Mouse (Mus musculus) erythroid progenitor cell, adult 5-6 weeks (primary cell): ENCODE measurements around the gene Gm12695. TPM values are rescaled to one million over a fixed set of nuclear protein-coding genes. Genes with fewer than 3 reads are reported as not detected.

Source experiments
- ATAC-seq: replicated peaks from 2 replicates; pipeline ENCODE4 v1.8.0; 2016; ENCODE audit warnings: moderate number of reproducible peaks, mild to moderate bottlenecking, moderate TSS enrichment, inconsistent platforms; ENCODE audit not compliant: poor library complexity, low FRiP score, severe bottlenecking
- total RNA-seq, 2 experiments: library from RNA; stranded (forward) in 1 of 2; stranded (reverse) in 1 of 2; fragments of 150-400 nt in 1 of 2; fragments of 186-747, 209-891 nt in 1 of 2; gene quantifications; 2 replicates each; pipeline versions ENCODE4 v1.2.3 to v1.2.4; 2015 to 2017; ENCODE audit warnings: low replicate concordance in 2 of 2

Gene Gm12695
- total RNA-seq, 2 experiments from 2014 or later: not detected

DNA sequence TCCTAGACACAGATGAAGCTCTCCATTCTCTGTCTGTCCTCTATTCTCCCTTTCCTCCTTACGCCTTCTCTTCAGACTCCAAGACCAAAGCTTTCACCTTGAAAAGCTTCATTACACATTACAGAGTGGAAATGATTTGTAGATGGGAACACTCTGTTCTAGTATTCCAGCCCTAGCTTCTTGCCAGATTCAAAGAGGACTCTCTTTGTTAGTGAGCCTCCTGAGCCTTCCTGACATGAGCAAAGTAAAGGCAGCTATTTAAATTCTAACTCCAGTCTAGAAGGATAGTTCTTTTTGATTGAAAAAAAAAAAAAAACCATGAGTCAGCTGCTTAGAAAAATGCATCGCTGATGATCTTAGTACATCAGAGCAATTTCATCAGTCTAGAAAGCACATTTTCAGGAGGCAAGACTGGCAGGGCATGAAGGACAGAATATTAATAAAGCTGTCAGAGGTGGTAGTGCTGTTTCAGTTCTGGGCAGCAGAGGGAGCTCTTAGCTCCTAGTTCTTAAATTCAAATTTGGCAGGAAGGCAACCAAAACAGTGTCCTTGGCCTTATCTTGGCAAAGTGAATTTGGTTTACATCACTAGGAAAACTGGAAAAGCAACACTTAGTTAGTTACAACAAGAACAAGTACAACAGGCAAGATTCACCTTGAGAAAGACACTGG is 79.6 kb downstream of the Gm12695 start:
- ATAC-seq: no peak

DNA sequence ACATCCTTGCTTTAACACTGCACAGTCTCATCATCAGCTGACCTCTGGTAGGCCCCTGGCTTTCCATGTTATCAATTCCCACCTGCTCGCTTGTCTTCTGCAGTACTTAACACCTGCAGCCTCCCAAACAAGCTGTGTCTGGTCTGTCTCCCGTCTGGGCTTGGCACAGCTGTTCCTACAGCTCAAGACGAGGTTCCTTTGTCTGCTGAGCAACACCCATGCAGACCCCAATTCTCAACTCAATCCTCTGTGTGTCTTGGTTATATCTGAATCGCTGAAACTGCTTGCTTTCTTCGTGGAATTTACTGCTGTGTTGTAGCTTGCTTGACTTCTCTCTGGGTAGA is 86.8 kb downstream of the Gm12695 start:
- no peak for ATAC-seq

DNA sequence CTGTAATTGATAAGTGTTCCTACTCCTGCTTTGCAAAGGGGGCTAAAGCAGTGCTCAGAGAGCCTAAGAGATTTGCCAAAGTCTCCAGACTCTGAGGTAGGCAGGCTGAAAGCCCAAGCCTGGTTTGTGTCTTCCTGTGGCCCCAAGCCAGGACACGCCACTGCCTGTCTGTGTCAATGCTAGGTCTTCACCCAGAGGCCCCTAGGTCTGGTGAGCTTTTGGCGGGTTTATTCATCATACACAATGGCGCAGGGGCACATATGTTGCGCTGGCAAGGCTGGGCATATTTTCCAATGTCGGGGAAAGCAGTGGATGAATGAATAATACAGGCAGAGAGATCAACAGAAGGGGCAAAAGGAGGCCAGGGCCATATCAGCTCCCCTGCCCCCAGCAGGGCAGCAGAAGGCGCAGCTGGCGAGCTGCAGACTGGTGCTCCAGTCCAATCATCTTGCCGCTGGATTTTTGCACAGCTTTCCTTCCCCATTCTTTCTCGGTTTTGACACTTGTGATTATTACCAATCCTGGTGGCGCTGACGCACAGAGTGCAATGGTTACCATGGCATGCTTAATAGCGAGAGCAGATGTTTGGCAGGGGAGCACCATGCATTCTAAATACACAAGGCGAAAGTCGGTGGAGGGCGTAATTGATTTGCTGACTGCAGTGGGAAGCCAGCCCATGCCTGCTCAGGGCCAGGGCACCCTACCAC is 87.3 kb downstream of the Gm12695 start:
- ATAC-seq: no peak

DNA sequence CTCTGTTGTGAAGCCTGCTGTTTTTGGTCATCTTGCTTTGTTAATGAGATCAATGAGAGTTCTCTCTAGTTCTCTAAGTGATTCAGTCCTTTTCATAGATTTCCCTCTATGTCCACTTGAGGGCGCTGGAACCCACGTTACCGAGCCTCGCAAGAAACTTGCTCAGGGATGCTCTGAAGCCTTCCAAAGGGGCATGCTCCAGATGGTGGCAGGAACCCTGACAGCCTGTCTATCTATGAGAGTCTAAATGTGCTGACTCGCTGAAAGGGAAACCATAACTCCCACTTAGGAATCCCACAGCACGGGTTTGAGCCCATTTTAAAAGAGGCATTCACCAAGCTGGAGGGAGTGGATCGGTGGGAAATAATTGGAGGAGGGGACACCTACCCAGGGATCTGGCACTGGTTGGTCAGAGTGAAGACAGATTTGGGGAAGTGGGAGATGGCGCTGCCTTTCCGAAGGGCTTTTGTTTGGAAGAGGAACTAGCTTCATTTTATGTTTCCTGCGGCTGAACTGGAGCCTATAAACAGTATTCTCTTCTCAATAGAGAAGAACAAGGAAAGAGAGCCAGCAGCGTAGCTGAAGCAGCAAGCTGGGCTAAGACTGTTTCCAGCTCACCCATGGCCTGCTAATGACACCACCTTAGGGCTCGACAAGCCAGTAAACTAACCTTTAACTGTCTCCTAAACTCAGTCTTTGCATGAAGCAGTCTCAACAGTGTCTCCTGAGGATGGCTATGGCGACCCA is 88.2 kb downstream of the Gm12695 start:
- no peak for ATAC-seq

DNA sequence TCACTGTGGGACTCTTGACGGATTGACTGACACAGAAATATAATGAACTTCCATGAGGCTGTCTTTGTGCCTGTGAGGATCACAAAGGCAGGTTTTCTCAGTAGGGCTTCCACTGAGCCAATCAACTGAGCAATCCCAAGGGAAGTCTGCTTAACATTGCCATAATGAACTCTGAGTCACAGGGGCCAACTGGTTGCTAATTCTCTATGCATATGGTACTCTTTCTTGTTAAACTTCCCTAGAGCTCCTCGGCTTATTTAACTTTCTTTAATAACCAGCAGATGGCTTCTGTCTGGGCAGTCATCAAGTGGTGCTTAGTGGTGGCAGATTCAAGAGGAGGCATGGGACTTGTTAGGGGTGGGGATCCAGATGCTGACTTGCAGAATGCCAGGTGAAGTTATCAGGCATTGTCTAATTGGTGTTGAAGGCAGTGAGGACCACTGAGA is 97.6 kb downstream of the Gm12695 start:
- no peak for ATAC-seq

DNA sequence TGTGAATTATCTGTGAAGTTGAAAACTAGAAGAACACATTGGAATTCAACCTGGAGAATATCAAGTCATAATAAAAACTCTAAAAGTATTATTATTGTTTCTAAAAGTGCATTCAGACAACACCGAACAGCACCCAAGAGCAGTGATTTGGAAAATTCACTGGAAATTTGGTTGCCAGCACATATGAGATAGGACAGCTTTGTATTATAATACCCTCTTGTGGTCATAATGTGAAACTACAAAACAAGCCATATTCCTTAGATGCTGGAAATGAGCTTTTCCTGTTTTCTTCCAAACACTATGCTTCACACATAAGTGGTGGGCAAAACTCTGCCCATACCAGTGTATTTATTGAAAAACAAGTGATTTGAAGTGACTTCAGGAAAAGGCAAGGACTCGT is 101.5 kb downstream of the Gm12695 start:
- ATAC-seq: no peak

DNA sequence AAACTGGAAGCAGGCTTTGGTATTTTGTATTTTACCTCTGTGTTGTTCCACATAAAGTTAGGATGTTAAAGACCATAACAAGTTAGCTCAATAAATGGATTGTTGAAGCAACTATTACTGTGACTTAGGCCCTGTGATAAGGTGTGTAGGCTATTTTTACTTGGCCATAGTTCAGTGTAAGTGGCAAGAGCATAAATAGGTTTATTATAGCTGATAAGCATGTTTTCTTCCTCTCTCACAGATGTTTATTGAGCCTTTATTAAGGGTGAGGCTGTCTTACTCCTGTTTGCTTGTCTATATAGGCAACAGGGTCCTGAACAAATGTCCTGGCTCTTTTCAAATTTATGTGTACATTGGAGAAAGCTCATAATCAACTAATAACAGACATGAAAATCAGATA is 104.0 kb downstream of the Gm12695 start:
- no peak for ATAC-seq

DNA sequence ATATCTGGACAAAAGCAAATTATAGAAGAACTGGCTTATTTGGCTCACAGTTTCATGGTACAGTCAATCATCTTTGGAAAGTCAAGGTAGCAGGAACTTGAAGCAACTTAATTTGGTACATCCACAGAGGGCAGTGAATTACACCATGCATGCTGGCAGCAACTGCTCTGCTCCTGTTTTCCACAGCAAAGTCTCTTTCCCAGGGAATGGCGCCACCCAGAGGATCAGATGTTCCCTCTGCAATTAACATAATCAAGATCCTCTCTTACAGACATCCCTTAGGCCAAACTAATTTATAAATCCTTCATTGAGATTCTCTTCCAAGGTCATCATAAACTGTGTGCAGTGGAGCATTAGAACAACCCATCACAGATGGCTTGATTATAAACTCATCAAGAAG is 104.8 kb downstream of the Gm12695 start:
- no peak for ATAC-seq

Other genes starting within 250 kb of the Gm12695 start
- not detected in 2 replicates for gene Cyp2j6, start 231.5 kb downstream of the Gm12695 start, total RNA-seq (2015; ENCODE audit: low replicate concordance)
- 0.08 TPM in 1 of 2 replicates, not detected in the other for gene Cyp2j6, start 231.5 kb downstream of the Gm12695 start, total RNA-seq (2017; ENCODE audit: low replicate concordance)
- gene Cyp2j9, start 193.6 kb downstream of the Gm12695 start, total RNA-seq (2015; ENCODE audit: low replicate concordance): 1.7 TPM in 1 of 2 replicates, not detected in the other
- 0.39 TPM in 1 of 2 replicates, not detected in the other for gene Cyp2j9, start 193.6 kb downstream of the Gm12695 start, total RNA-seq (2017; ENCODE audit: low replicate concordance)
- gene Cyp2j5, start 121.0 kb downstream of the Gm12695 start, total RNA-seq (2015; ENCODE audit: low replicate concordance): not detected in 2 replicates
- not detected in 2 replicates for gene Cyp2j5, start 121.0 kb downstream of the Gm12695 start, total RNA-seq (2017; ENCODE audit: low replicate concordance)